Mouse (Mus musculus): ENCODE results near the gene Dexi.

Dexi gene

DNA sequence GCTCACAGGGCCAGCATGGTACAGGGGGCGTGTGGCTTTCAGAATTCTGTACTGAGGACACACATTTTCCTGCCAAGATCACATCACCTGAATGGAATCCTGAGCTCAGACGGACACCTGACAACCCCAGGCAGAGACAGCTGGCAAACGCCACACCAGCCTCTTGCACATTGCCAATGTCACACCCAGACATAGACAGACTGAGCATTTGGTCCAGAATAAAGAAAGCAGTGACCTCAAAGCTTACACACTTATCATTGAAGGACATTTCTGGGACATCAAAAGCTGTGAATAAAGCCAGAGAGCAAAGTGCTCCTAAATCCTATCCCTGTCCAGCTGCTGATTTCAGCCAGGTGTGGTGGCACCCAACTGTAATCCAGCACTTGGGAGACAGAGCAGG is 5.9 kb downstream of the Dexi start:
- DNase-seq: no peak

DNA sequence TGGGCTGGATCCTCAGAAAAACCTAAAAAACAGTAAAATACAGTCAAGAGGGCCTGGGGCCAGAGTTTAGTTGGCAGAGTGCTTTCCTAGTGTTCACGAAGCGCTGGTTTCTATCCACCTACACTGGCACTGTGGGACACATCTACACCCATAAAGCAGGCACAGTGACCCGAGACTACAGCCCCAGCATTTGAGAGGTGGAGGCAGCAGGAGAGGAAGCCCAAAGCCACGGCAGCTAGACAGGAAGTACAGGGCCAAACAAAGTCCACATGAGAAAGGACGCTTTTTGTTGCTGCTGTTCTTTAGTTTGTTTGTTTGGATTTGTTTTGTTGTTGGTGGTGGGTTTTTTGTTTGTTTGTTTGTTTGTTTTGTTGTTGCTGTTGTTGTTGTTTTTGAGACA is 6.5 kb downstream of the Dexi start:
- no peak for DNase-seq

DNA sequence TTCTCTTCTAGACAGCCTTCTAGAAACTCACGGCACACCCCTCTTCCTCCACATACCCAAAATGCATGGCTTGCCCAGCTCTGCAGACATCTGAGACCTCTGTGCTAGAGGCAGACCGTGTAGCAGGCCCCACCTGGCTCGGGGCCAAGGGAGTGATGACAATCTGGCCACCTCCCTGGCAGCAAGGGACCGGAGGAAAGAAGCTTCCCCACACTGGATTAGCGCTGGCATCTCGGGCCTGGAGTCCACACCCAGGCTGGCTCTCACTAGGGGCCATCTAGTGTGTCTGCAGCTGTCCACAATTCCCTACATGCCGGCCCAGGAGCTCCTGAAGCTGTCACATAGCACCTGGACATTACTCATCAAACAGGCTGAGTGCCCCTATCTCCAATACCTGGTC is 8.3 kb downstream of the Dexi start:
- DNase-seq: no peak

DNA sequence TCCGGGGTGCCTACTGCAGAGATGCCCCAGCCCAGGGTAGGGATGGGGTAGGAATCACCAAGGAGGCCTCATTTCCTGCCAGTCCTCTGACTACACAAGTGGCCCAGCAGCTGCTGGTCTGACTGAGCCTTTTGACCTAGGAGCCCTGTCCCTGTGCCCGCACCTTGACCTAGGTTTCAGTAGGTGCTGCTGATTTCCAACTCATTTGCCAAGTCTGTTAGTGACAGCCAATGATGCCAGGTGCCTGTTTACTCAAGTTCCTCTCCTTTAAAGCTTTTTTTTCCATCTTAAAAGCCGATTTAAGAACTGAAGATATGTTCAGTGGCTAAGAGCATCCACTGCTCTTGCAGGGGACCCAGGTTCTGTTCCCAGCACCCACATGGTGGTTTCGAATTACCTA is 9.1 kb downstream of the Dexi start:
- no peak for DNase-seq

DNA sequence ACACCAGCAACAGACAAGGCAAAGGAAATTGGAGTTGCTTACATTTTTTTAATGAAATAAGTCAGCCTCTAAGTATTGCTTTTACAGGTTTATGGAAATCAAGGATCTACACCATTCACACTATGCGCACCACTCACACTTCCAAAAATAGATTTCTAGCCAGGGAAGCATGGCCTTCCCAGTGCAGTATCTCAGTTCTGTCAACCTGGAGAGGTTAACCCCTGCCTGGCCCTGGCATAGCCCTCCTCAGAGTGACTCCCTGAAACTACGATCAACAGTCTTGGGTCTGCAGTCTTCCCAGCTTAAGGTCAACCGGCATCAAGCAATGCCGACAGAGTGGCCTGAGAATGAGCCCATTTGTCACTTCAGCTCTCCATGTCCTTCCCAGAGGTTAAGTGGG is 12.7 kb downstream of the Dexi start:
- no peak for DNase-seq

DNA sequence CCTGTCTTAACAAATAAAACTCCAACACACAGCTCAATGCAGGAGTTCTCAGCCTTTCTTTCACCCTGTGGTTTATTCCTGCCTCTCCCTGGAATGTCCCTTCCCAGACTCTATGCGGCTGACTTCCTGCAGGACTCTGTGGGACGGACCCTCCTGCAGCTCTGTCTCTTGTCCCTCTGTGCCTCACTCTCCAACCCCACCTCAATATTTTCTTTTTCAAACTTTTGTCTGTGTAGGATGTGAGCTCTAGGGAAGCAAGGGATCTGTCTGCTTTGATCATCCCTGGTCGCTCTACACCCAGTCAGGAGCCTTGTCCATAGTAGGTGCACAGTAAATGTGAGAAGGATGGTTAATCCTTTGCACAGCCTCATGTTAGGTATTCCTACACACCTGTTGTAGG is 14.5 kb downstream of the Dexi start:
- no peak for DNase-seq

DNA sequence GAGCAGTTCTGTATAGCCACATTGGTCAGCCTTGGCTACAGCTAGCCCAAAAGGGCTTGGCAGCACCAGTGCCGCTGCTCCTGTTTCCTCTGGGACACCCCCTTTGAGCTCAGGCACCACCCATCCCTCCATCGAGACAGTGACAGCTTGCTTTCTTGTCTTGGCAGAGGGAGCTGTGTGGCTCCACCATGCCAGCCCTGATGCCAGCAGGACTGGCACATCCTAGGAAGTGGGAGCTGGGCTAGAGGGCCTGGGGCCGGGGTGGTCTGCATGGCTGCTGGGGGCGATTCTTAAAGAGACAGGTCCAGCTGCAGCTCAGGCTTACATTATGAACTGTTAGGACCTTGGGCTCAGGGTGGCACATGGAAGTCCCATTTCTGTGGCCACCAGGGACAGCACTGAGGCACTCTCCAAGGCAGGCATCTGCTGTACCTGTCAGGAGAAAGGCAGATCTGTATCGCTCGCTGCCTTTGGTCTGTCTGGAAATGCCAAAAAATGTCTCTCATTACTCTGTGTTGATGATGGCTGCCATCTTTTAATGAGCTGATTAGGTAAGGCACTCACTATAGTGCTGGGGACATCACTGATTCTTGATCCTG is 15.7 kb downstream of the Dexi start:
- no peak for DNase-seq

DNA sequence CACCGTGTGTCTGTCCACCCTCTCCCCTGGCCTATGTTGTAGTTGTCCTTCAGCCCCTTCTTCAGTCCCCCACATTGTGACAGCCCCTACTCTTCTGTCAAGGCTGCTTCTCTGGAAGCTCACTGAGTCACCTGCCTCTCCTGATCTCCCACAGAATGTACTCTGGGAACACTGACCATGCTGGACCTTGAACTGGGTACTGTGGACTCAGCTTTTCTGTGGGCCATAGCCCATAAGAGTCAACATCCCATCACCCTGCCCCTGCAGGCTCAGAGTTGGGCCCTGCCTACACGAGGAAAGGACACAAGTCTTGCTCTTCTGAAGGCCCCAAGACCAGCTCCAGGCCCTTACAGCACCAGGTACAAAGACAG is 17.3 kb downstream of the Dexi start:
- no peak for DNase-seq

DNA sequence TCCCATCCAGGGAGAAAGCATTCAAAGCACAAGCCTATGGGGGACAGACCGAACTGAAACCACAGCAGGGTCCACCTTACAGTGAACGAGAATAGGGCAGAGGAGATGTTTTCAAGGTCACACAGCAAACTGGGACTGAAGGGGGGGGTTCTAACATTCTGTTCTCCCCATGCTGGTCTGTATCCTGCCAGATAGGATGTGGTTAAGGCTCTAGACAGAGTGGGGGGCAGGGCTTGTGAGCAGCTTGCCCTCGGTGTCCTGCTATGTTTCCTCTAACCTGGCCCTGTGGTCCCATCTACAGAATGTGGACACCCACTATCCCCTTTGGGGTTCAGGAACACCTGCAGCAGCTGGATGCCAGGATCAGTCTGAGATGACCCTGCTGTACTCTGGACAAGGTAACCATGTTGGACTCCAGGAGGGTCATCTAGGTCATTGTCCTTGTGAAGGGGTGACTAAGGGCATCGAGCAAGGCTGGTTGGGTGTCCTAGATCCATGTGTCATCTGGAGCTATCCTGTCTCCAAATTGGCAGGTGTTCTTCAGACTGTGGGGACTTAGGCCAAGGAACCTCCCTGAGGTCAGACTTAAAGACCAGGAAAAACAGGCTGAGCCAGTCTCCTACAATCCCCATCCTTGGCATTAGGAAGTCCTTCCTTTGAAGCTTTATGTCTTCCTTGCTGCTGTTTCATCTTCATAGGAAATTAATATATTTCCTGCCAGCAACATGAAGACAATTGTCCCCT is 17.8 kb downstream of the Dexi start:
- DNase-seq: no peak

DNA sequence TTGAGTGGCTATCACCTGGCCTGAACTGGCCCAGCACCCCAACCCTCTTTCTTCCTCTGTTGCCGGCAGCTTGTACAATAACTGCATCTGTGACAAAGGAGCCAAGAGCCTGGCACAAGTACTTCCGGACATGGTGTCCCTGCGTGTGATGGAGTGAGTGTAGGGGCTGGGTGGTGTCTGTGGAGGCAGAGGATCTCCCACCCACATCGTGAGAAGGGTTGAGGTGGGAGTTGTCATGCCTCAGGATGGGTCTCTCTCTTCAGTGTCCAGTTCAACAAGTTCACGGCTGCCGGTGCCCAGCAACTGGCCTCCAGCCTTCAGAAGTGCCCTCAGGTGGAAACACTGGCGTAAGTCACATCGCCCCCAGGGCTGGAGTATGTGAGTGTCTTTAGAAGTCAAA is 19.2 kb downstream of the Dexi start:
- no peak for DNase-seq

DNA sequence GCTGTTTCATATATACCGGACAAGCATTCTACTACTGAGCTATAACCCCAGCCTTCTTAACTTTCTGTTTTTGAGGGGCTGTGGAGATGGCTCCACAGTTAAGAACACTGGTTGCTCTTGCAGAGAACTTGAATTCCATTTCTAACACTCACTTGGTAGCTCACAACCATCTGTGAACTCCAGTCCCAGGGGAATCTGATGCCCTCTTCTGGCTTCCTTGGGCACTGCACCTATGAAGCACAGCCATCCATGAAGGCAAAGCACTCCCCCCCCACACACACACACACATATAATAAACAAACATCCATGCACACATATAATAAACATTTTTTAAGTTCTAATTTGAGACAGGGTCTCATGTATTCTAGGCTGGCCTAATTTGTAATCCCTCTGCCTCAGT is 20.0 kb downstream of the Dexi start:
- DNase-seq: peak; percentile 42

DNA sequence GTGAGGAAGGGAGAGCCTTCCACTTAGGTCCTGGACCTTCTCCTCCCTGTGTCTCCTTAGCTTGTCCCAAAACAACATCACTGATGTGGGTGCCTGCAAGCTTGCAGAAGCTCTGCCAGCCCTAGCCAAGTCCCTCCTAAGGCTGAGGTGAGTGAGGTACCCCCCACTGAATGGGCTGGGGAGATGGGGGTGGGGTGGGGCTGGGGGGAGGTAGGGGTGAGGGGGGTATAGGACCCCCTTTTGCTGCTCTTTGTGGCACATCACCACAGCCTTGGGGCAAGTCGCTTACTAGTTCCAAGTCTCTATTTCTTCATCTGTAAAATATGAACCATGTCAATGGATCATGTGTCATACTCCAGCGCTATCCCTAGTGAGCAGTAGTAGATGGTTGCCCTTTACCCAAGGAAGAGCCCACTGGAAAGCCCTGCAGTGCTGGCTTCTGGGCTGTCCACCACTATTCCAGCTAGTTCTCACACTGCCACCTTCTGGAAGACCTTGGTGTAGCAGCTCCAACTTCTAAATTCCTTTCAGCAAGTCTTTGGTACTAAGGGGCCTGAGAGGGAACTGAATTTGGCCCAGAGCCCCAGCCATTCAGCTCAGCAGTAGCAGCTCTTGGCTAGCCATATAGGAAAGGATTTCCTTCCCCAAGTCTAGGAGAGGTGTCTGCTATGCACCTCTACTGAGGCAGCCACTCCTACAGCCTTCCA is 21.8 kb downstream of the Dexi start:
- peak; percentile 66 for DNase-seq

DNA sequence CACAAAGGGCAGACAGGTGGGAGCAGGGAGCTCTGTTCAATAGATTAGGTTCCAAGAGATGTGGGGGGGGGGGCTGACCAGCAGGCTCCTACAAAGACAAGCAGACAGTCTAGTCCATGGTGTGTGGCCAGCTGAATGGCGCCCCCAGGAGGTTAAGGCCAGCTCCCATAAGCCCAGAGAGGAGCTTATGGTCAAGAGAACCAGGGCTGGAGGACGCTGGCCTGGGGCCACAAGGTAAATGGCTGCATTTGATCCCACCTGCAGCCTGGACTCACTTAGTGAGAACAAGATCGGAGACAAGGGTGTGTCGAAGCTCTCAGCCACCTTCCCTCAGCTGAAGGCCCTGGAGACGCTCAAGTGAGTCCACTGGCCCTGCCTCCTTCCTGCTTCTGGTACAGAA is 24.8 kb downstream of the Dexi start:
- no peak for DNase-seq

DNA sequence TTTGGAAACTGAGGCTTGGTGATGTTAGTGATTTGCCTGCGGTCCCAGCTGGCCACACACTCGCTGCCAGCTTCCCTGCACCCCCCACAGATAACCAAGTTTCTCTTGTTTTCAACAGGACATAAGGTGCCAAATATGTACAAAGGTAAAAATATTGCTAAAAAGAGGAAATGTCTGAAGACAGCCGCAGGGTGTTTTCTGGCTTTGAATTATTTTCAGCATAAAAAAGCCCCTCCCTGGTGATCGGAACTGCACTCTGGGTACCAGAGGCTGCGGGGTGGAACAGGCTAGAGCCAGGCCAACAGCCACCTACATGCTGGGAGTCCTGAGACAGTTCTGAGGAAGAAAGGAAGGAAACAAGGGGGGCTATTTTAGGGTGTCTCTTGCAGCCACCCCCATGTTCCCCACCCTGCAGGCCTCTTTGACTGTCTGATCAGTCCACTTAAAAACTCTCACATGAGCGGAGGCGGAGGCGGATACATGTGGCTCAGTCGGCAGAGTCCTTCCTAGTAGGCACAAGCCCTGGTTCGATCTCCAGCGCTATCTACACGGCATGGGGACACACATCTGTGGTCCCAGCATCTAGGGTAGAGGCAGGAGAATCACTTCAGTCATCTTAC is 26.8 kb downstream of the Dexi start:
- no peak for DNase-seq

DNA sequence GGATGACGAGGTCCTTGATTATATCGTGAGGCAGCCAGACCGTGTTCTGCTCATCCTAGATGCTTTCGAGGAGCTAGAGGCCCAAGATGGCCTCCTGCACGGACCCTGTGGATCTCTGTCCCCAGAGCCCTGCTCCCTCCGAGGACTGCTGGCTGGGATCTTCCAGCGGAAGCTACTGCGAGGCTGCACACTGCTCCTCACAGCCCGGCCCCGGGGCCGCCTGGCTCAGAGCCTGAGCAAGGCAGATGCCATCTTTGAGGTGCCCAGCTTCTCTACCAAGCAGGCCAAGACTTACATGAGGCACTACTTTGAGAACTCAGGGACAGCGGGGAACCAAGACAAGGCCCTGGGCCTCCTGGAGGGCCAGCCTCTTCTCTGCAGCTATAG is 31.7 kb downstream of the Dexi start:
- DNase-seq: no peak

DNA sequence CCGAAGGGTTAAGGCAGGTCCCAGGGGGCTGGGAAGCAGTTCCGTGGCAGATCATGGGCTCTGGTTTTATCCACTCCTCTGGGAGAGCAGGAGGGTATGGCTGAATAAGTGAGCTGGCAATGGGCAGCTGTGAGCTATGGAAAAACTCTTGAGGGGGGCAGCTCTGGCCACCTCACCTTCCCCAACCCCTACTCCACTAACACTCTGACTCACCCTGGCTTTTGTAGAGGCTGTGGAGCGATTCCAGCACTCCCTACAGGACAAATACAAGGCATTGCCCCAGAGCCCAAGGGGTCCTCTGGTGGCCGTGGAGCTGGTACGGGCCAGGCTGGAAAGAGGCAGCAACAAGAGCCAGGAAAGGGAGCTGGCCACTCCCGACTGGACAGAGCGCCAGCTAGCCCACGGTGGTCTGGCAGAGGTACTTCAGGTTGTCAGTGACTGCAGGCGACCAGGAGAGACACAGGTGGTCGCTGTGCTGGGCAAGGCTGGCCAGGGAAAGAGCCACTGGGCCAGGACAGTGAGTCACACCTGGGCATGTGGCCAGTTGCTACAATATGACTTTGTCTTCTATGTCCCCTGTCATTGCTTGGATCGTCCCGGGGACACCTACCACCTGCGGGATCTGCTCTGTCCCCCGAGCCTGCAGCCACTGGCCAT is 32.2 kb downstream of the Dexi start:
- DNase-seq: no peak

DNA sequence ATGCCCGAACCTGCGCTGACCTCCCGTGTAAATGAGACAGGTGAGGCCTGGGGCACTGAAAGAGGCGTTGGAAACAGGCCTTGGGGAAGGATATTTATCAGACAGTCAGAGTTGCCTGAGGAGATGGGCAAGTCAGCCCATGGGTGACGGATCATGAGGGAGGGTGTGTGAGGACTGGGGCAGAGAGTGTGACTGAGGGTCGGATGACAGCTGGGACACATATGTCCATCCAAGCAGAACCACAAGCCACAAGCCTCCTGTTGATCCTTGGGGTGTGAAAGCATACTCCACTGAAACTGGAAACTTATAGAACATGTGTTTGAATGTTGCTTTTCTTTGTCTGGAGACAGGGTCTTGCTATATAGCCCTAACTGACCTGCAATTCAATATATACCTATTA is 34.2 kb downstream of the Dexi start:
- DNase-seq: no peak

DNA sequence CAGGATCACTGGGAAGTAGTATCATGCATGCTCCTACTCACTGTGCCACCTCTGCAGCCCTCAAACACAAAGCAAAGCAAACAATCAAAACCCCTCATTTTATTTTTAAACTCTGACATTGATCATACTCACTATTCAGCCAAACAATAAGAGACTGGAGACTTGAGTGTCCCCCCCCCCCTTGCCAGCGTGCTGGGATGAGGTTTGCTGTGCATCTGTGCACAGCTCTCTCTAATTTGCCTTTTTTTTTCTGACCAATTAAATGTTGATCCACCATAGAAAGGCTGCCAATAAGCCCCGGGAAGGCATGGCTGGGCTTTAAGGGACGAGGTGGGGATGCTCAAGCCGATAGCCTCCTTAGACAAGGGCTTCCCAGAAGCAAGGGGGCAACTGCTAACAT is 35.4 kb downstream of the Dexi start:
- DNase-seq: no peak

DNA sequence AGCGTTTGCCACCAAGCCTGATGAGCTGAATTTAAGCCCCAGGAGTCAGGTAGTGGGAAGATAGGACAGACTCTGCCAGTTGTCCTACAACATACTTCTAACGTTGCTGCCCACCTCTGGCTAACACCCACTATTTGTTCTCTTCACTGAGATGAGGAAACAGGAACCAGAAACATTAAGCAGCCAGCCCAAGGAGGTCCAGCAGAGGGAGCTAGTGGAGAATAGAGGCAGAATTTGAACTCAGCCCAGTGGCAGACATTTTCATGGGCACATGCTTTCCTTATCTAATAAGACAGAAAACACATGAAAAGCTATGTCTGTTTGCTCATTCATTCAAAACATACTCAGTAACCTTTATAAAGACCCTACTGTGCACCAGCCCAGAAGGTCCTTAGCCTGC is 39.8 kb downstream of the Dexi start:
- DNase-seq: no peak

DNA sequence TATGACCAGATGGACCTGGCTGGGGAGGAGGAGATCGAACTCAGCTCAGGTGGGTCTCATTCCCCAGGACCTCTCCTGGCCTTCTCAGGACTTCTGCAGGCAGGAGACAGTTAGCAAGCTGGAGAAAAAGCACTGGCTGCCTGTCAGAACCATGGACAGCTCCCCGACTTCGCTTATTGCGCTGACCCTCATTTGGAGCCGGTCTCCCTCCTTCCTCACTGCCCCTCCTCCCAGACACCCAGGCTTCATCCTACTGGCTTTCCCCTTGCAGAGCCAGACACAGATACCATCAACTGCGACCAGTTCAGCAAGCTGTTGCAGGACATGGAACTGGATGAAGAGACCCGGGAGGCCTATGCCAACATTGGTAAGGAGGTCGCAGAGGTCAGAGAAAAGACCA is 41.0 kb downstream of the Dexi start:
- no peak for DNase-seq

DNA sequence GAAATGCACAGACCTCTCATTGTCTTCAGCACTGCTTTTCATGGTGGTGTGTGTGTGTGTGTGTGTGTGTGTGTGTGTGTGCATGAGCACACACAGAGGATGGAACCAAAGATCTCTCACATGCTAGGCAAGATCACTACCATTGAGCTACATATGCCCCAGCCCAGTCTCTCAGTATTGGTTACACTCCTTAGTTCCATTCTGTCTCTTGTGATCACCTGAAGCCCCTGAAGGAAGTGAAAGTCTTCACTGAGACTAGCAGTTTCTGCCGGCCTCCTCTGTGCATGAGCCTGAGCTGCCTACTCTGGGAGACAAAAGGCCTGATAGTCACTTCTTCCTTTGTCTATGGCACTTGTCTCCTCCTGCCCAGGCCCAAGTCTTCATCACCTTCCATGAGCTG is 43.7 kb downstream of the Dexi start:
- DNase-seq: no peak

DNA sequence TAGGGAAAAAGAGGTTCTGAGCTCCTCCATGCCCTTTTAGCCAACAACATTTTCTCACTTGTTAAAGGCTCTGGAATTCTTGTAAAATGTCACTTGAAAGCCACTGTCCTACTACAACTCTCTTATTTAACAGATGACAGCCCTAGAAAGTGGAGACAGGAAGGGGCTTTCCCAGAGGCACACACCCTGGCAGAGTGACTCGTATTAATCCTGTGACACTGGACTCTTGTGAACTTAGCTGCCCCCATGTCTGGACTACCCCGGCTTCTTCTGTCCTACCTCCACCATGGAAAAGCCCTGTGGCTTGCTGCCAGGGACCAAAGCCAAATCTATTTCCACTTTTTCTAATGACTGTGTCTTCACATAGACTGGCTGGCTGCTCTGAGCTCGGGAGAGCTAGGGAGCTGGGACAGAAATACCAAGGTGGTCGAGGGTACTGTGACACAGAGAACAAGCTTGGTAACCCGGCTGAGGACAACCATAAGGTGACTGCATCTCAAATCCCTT is 44.7 kb downstream of the Dexi start:
- DNase-seq: no peak

DNA sequence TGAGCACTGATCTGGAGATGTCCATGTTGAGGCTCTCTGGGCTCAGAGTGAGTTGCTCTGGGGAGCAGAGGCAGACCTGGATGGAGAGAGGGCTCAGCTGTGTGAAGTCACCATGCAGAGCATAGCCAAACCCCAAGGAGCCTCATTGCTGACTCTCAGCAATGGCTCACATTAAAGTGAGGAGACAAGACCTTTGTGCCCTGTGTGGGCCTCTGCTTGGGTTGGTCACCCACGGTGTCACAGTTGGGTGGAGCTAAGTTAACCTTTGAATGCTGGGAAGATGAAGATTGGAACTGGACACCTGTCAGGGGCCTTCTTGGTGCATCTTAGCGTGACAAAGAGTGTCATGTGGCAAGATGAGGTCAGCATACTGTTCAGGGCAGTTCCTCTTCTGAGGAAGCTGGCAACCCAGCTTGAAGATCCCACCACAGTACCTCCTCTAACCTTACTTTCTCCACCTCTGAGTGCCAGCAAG is 47.0 kb downstream of the Dexi start:
- no peak for DNase-seq

Data from right cerebral cortex, postnatal 25 days (tissue).